ENCODE assay signal across 19 mouse cellular contexts in genomic region chr7:123025123-123025522, GRCm38 (mm10). TPM values are rescaled to one million over a fixed set of nuclear protein-coding genes. Genes with fewer than 3 reads are reported as not detected.
DNase-seq lines count a peak whose midpoint lies in the region; ATAC-seq and TF ChIP-seq lines count a peak whose summit lies in the region.
"Had no signal": no experiment of that assay in that cellular context is flagged by ENCODE, and none has a peak within 500 bp of the region (broad histone marks: within the 10 kb centered on the region; RNA-seq: fewer than 3 reads in every experiment).

No protein-coding gene starts in this region.

- dilution Hi-C loops in CH12.LX (cut with MboI; ENCODE audit: extremely low pct_ligation_motif_present, extremely low pct_unique_long_range_greater_than_20kb, low sequenced_read_pairs) = no loop called here

- H3K27me3 ChIP-seq in CH12.LX (replicated peaks) (no peaks in the 10 kb centered on the region), myocyte (ENCODE audit: control insufficient read depth, insufficient read depth, insufficient read length) (no peaks in the 10 kb centered on the region)
- no peaks in the 10 kb centered on the region for H3K27me3 ChIP-seq in forebrain, embryonic 15.5 days
- H3K27me3 ChIP-seq: kidney, embryonic 15.5 days had no signal

- 66% methylated on average over 9 of the region's 9 CpGs for whole genome bisulfite sequencing in forebrain, embryonic 15.5 days

- peak; percentile 62 for TF ChIP-seq EP300 in CH12.LX (IDR thresholded peaks at IDR 0.05; ENCODE audit: low read length)

- no peak for TF ChIP-seq RAD21 in CH12.LX (IDR thresholded peaks at IDR 0.05; ENCODE audit: low read depth, low read length)

- TF ChIP-seq CTCF in CH12.LX (conservative IDR thresholded peaks at IDR 0.05 in 1 of 2, IDR thresholded peaks at IDR 0.05 in 1 of 2; ENCODE audit: low read depth in 2 of 2, low read length in 2 of 2) = no peak

- ATAC-seq in common myeloid progenitor, adult 5-6 weeks (replicated peaks; ENCODE audit: low read depth, poor library complexity, severe bottlenecking) = peak; percentile 76
- no peak for ATAC-seq in forebrain, embryonic 15.5 days (replicated peaks)
- ATAC-seq: forebrain, embryonic 14.5 days; liver, postnatal 0 days had no signal

- peaks cover 2% of the 10 kb centered on the region for H3K9me3 ChIP-seq in CH12.LX (replicated peaks; ENCODE audit: low read length)
- H3K9me3 ChIP-seq in forebrain, embryonic 15.5 days = no peaks in the 10 kb centered on the region
- H3K9me3 ChIP-seq: kidney, embryonic 15.5 days had no signal

- TF ChIP-seq POLR2A in CH12.LX (IDR thresholded peaks at IDR 0.05; ENCODE audit: low read depth, low read length) (no peak), myocyte (IDR thresholded peaks at IDR 0.05; ENCODE audit: insufficient read length, low read depth) (no peak)

- H3K9ac ChIP-seq in CH12.LX (ENCODE audit: insufficient read depth, low read depth) = peak overlapping the region; percentile 24; the same call in 1 of the 2 replicates
- H3K9ac ChIP-seq in forebrain, embryonic 15.5 days (replicated peaks) = no peak overlapping the region
- H3K9ac ChIP-seq: kidney, embryonic 15.5 days; limb, embryonic 13.5 days; liver, postnatal 0 days had no signal

- H3K79me2 ChIP-seq in CH12.LX (replicated peaks; ENCODE audit: control insufficient read depth, extremely low read depth, insufficient read depth, poor library complexity, severe bottlenecking) (no peaks in the 10 kb centered on the region), myocyte (ENCODE audit: control insufficient read depth, insufficient read depth) (no peaks in the 10 kb centered on the region)

- in situ Hi-C loops in CH12.LX (cut with MboI; ENCODE audit: low pct_ligation_motif_present, low pct_unique_long_range_greater_than_20kb, low sequenced_read_pairs) = no loop called here

- H3K4me2 ChIP-seq in CH12.LX (ENCODE audit: insufficient read depth, low read depth, poor library complexity, severe bottlenecking) = peak overlapping the region; percentile 68
- H3K4me2 ChIP-seq in myocyte (ENCODE audit: low read depth) = peak overlapping the region; percentile 21
- H3K4me2 ChIP-seq in forebrain, embryonic 15.5 days (replicated peaks) = no peak overlapping the region
- H3K4me2 ChIP-seq: heart, embryonic 11.5 days; kidney, embryonic 15.5 days; limb, embryonic 13.5 days had no signal

- H3ac ChIP-seq in myocyte (ENCODE audit: control insufficient read depth, insufficient read length) = no peak overlapping the region

- H3K27ac ChIP-seq in CH12.LX (ENCODE audit: insufficient read depth, low read depth) = no peak overlapping the region
- H3K27ac ChIP-seq in forebrain, embryonic 15.5 days (replicated peaks) = no peak overlapping the region
- H3K27ac ChIP-seq: kidney, embryonic 15.5 days; limb, embryonic 13.5 days; stomach, postnatal 0 days had no signal

- H3K4me3 ChIP-seq in CH12.LX (replicated peaks in 1 of 3; ENCODE audit: low read depth in 2 of 3, low read length in 2 of 3, poor library complexity in 1 of 3) = peak overlapping the region; percentile 28 to 49 (median 36)
- no peak overlapping the region for H3K4me3 ChIP-seq in myocyte
- H3K4me3 ChIP-seq in forebrain, embryonic 15.5 days = no peak overlapping the region
- H3K4me3 ChIP-seq: kidney, embryonic 15.5 days; limb, embryonic 13.5 days had no signal

- H3K4me1 ChIP-seq in CH12.LX (ENCODE audit: control insufficient read depth in 1 of 2, insufficient read depth in 2 of 2) = peaks cover 3 to 12% of the 10 kb centered on the region in 2 experiments; a peak in 3 of 4 replicates
- peaks cover 5% of the 10 kb centered on the region for H3K4me1 ChIP-seq in forebrain, embryonic 15.5 days
- H3K4me1 ChIP-seq: limb, embryonic 13.5 days had no signal

- DNase-seq in A20 (ENCODE audit: low read depth, low spot score) (peak; percentile 68), CH12.LX (ENCODE audit: extremely low read depth) (peak; percentile 61)
- no peak for DNase-seq in cerebellum, adult 9-10 months
- DNase-seq in gastrocnemius, adult 8-10 months (ENCODE audit: low spot score in 2 of 2) = no peak
- DNase-seq: adrenal gland, adult 2 months; cerebellum, adult 2 months; gastrocnemius, postnatal 10 days; heart, postnatal 36 days; liver, postnatal 0 days; spleen, adult 18-20 months; thymus, postnatal 4 days had no signal

- H3K36me3 ChIP-seq in CH12.LX (replicated peaks in 1 of 2; ENCODE audit: control insufficient read depth in 1 of 2, insufficient read depth in 1 of 2, low read length in 1 of 2) = no peaks in the 10 kb centered on the region
- H3K36me3 ChIP-seq in myocyte (ENCODE audit: control insufficient read depth, insufficient read depth) = no peaks in the 10 kb centered on the region
- H3K36me3 ChIP-seq in forebrain, embryonic 15.5 days = no peaks in the 10 kb centered on the region
- H3K36me3 ChIP-seq: kidney, embryonic 15.5 days; limb, embryonic 13.5 days had no signal

TF ChIP-seq in CH12.LX, 34 proteins besides CTCF, POLR2A, EP300 and RAD21:
- no peak for TF ChIP-seq MYC (IDR thresholded peaks at IDR 0.05; ENCODE audit: low read depth, low read length)
- TF ChIP-seq JUND (conservative IDR thresholded peaks at IDR 0.05; ENCODE audit: low read depth, low read length) = peak; percentile 27; the same call in 1 of the 2 replicates
- no peak for TF ChIP-seq GABPA (IDR thresholded peaks at IDR 0.05; ENCODE audit: insufficient replicate concordance, low read depth, low read length)
- peak; percentile 38 for TF ChIP-seq ETS1 (conservative IDR thresholded peaks at IDR 0.05; ENCODE audit: low read depth, low read length)
- TF ChIP-seq PAX5 (IDR thresholded peaks at IDR 0.05; ENCODE audit: low read length) = no peak
- peak; percentile 93 for TF ChIP-seq IRF4 (IDR thresholded peaks at IDR 0.05; ENCODE audit: low read depth, low read length)
- 0 out of 2 replicates have a peak, but pooled peaks have one; percentile 31 for TF ChIP-seq TCF12 (IDR thresholded peaks at IDR 0.05; ENCODE audit: low read depth, low read length)
- peak; percentile 55; the same call in 1 of the 2 replicates for TF ChIP-seq ZNF384 (IDR thresholded peaks at IDR 0.05; ENCODE audit: low read depth, low read length)
- no peak for TF ChIP-seq MEF2A (IDR thresholded peaks at IDR 0.05; ENCODE audit: borderline replicate concordance, low read depth, low read length)

TF ChIP-seq in myocyte, 11 proteins besides CTCF, POLR2A, EP300 and RAD21:
- TF ChIP-seq CEBPB (IDR thresholded peaks at IDR 0.05; ENCODE audit: insufficient read depth, poor library complexity, severe bottlenecking) (no peak), TCF3 (IDR thresholded peaks at IDR 0.05; ENCODE audit: insufficient read length, low read depth) (no peak), MAX (IDR thresholded peaks at IDR 0.05; ENCODE audit: low read depth) (no peak), E2F4 (IDR thresholded peaks at IDR 0.05; ENCODE audit: insufficient read depth) (no peak), POLR2AphosphoS2 (IDR thresholded peaks at IDR 0.05; ENCODE audit: insufficient read length, low read depth) (no peak), TCF12 (IDR thresholded peaks at IDR 0.05; ENCODE audit: insufficient read depth, poor library complexity, severe bottlenecking) (no peak), SRF (IDR thresholded peaks at IDR 0.05; ENCODE audit: control insufficient read depth, insufficient read length, low read depth) (no peak), USF1 (IDR thresholded peaks at IDR 0.05; ENCODE audit: low read depth) (no peak), MYOD1 (IDR thresholded peaks at IDR 0.05; ENCODE audit: control insufficient read depth in 1 of 3, insufficient read length in 2 of 3, low read depth in 2 of 3) (no peak), MYOG (IDR thresholded peaks at IDR 0.05; ENCODE audit: control insufficient read depth in 1 of 3, insufficient read depth in 1 of 3, insufficient read length in 2 of 3, low read depth in 2 of 3) (no peak), REST (IDR thresholded peaks at IDR 0.05; ENCODE audit: insufficient read depth, insufficient read length) (no peak)

RNA-seq across cellular contexts. Expression of gene Rbbp6, which starts 59.6 kb away (rescaled TPM):
- 22.9 and 25.0 TPM in 2 replicates for total RNA-seq in CH12.LX (2012; rRNA removed)
- total RNA-seq in CH12.LX (2014; rRNA removed) = 14.1 and 17.8 TPM in 2 replicates
- 81.4 and 93.0 TPM in 2 replicates for polyA plus RNA-seq in CH12.LX (2012; ENCODE audit: insufficient read length, low read depth)
- total RNA-seq in common myeloid progenitor, adult 5-6 weeks (2017) = 91.9 and 101 TPM in 2 replicates
- polyA plus RNA-seq in myocyte (2012; fragmentation: generic; extraction: Trizol) = 9.8 TPM
- 28.8 and 32.8 TPM in 2 replicates for polyA plus RNA-seq in forebrain, embryonic 15.5 days (2015; fragmentation: Nextera tagmentation; extraction: Ambion mirVana)
- 10 to 100 TPM; 19.9 to 30.5 (median 22.2) TPM for total RNA-seq in gastrocnemius, adult 8-10 months (2022)

Comparison
In these comparisons a context has a peak if more than half of its experiments do, and no peak if none do; other contexts are left out.
1. DNase-seq: peak in A20 (single experiment) and CH12.LX (single experiment); none in cerebellum, adult 9-10 months (single experiment) and gastrocnemius, adult 8-10 months (0 of 2).
2. H3K4me3 ChIP-seq: peak in CH12.LX (3 of 3); none in myocyte (single experiment) and forebrain, embryonic 15.5 days (single experiment).